Mouse (Mus musculus): ENCODE results near the gene Hist1h2be.
"Not testable (repeated sequence)": the region's sequence is repeated elsewhere in the genome, so short reads cannot be mapped to it uniquely, and the experiment has no call there.

The Hist1h2be gene

DNA sequence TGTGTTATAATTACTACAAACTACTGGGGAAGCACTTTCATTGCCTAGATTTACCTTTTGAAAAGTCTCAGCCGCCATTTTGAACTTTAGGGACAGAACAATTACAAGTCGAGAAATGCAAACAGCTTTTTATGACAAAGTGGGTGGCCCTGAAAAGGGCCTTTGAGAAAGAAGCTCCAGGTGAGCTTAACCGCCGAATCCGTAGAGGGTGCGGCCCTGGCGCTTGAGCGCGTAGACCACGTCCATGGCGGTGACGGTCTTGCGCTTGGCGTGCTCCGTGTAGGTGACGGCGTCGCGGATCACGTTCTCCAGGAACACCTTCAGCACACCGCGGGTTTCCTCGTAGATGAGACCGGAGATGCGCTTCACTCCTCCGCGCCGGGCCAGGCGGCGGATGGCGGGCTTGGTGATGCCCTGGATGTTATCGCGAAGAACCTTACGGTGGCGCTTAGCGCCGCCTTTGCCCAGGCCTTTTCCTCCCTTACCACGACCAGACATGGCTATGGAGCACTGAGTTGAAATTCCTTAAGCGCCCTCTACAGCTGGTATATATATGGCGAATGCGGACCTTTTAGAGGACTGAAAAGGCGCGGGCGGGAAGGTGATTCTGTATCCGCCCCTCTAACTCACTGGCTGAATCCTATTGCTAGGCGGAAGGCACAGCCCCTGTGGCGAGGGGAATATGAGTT is 69.6 kb downstream of the Hist1h2be start, which contains the start of gene Hist1h4f:
Hist1h4f (minus strand) TSS at position 503 of the 689 bp plus-strand sequence.
- DNase-seq (ENCODE audit: low spot score) = peak; percentile 94

DNA sequence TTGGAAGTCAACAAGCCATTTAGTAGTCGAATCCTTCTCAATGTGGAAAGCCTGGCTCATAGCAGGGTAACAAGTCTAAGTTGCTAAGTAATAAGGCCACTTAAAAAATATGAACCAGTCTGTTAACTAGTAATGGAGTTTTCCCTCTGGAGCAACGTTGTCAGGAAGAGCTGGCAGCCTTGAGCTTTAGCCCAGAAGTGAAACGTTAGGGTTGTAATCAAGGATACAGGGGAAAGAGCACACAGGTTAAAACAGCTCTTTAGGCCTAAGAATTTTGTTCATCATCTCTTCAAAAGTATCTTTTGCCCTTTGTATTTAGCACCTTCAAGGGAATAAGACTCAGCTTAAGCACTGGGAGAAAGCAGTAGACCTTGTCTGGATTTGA is 70.2 kb downstream of the Hist1h2be start:
- no peak for DNase-seq (ENCODE audit: low spot score)

- no peak for DNase-seq (ENCODE audit: low spot score)
Measured at GRCm38 (mm10) chr13:23546694-23547093, 74.2 kb downstream of the Hist1h2be start.

- DNase-seq (ENCODE audit: low spot score) = not testable (repeated sequence)
Measured at GRCm38 (mm10) chr13:23544787-23545120, 76.2 kb downstream of the Hist1h2be start.

- DNase-seq (ENCODE audit: low spot score) = peak; percentile 94
Measured at GRCm38 (mm10) chr13:23543965-23544786, 76.7 kb downstream of the Hist1h2be start, which contains the start of gene Hist1h3f. Gene Hist1h3f, plus strand, starts transcription at chr13:23544052.

DNA sequence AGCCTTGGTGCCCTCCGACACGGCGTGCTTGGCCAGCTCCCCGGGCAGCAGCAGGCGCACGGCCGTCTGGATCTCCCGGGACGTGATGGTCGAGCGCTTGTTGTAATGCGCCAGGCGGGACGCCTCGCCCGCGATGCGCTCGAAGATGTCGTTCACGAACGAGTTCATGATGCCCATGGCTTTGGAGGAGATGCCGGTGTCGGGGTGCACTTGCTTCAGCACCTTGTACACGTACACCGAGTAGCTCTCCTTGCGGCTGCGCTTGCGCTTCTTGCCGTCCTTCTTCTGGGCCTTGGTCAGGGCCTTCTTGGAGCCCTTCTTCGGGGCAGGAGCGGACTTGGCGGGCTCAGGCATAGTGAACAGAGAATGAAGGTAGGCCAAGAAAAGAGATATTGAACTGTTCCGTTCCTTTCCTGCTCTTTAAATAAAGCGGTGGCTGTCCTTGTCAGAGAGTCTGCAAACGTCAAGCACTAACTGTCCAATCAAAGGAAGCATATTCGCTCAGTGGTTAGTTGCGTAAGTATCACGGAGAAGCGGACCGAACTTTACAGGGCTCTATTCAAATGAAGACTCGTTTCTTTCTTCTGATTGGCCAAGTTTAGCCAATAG is 77.8 kb downstream of the Hist1h2be start, which contains the start of gene Hist1h2bh:
Hist1h2bh (minus strand) TSS at position 394 of the 609 bp plus-strand sequence.
- peak; percentile 81 for DNase-seq (ENCODE audit: low spot score)

DNA sequence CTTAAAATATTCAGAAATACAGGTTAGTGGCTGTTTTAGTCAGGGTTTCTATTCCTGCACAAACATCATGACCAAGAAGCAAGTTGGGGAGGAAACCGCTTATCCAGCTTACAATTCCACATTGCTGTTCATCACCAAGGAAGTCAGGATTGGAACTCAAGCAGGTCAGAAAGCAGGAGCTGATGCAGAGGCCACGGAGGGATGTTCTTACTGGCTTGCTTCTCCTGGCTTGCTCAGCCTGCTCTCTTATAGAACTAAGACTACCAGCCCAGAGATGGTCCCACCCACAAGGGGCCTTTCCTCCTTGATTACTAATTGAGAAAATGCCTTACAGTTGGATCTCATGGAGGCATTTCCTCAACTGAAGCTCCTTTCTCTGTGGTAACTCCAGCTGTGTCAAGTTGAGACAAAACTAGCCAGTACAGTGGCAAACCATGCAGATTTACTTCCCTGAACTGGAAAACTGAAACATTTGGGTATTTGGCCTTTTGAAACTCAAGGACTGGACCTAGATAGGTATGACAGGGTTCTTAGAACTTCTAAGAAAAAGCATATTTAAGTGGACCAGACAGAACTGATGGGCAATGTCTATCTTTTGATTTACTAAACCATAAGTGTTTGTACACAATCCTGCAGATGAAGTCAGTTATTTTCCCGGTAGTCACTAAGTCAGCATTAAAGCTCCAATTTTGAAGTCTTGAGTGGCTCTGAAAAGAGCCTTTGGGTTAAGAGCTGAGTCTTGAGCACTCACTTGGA is 78.5 kb downstream of the Hist1h2be start:
- not testable (repeated sequence) for DNase-seq (ENCODE audit: low spot score)

DNA sequence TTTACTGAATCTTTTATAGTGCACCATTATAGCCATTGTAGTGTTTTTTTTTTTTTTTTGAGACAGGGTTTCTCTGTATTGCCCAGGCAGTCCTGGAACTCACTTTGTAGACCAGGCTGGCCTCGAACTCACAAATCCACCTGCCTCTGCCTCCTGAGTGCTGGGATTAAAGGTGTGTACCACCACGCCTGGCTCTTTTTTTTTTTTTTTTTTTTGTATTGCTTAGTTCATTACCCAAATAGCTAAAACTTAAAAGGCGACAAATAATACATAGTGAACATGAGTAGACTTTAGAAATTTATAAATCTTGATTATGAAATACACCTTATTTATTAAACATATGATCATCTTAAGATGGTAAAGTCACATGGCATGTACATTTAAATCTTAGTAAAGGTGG is 79.4 kb downstream of the Hist1h2be start:
- no peak for DNase-seq (ENCODE audit: low spot score)

DNA sequence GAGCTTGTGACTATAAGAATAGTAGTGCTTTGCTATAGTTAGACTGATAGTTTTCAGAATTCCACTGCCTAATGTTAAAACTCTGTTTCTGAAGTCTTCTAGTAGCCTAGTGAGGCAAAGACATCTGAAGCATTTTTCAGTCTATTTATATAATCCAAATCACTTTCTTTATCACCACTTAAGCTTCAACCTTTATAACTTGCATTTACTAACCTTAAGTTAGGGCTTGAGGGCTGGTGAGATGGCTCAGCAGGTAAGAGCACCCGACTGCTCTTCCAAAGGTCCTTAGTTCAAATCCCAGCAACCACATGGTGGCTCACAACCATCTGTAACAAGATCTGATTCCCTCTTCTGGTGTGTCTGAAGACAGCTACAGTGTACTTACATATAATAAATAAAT is 81.1 kb downstream of the Hist1h2be start:
- not testable (repeated sequence) for DNase-seq (ENCODE audit: low spot score)

GRCm38 (mm10) chr13:23538249-23538648 is 82.7 kb downstream of the Hist1h2be start:
- no peak for DNase-seq (ENCODE audit: low spot score)

DNA sequence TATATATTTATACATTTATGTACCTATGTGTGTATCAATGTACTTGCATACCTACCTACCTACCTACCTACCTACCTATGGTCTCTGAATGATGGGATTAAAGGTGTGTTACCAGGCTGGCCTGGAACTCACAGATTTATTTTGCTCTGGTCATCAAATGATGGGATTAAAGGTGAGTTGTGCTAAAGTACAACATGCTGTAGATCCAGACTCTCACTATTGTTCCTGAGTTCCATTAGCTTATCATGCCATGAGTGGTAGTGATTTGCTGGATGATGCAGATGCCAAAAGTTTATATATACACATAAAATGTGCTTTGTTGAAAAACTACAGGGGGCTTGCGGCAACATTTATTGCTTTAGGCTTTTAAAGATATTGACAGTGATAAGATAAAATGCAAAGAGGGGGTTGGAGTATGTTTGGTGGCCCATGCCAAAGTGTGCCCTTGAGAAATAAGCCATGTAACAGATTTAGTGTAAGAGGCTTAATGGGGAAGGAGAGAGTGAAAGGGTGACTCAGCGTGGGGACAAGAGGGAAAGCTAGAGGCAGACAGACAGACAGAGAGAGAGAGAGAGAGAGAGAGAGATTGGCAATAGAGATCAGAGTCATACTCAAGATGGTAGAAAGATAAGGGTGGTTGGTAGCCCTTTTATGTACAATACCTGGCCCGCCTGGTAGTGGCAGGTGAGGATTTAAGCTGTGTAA is 83.8 kb downstream of the Hist1h2be start:
- DNase-seq (ENCODE audit: low spot score) = no peak

DNA sequence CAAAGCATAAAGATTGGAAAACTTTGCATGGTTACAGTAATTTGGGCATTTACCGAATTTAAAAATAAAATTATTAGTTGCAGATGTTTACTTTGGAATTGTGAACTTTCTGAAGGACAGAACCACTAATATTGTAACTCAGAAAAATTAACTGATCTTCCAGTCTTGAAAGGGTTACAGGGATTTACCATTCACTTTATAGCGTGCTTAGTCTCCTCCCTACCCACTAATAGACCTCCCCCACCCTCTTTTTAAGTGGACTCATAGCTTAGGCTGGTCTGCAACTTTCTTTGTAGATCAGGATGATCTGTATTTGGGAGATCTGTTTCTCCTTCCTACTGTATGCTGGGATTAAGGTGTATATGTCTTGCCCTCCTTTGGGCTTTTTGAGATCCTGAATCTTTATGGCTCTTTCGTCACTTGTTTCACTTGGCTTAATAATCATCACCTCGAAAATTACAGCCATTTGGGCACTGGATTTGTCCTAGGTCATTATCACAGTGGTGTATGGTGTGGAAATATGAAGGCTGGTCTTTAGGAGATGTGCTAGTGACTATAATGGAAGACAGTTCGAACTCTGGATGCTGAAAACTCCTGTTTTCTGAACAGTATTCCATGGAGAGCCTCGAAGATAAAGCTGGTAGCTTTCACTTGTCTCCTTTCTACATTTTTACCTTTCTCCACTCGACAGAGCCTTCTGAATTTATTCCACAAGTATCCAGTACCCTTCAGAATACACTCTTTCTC is 84.7 kb downstream of the Hist1h2be start:
- no peak for DNase-seq (ENCODE audit: low spot score)

DNA sequence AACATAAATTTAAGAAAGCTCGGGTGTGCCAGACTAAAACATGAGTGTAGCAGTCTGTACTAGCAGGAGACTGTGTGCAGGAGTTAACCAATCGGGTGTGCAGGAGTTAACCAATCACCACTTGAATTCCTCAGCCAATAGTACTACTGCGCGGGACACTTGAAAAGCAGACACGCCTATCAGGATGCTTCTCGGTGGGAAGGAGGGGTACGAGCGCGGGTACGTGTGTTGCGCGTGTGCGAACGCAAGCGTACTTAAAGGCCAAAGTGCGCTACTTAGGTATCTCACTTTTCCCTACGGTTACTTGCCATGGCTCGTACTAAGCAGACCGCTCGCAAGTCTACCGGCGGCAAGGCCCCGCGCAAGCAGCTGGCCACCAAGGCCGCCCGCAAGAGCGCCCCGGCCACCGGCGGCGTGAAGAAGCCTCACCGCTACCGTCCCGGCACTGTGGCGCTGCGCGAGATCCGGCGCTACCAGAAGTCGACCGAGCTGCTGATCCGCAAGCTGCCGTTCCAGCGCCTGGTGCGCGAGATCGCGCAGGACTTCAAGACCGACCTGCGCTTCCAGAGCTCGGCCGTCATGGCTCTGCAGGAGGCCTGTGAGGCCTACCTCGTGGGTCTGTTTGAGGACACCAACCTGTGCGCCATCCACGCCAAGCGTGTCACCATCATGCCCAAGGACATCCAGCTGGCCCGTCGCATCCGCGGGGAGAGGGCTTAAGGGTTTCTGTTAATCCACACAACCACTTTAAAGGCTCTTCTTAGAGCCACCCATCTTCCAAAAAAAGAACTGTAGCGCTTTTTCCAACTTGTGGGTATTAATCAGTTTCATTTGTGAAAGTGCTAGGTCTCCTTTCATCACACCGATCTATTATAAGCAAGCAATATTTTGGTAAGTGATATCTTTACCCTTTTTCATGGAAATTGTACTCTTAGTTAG is 85.5 kb downstream of the Hist1h2be start, which contains the start of gene Hist1h3g:
Hist1h3g (plus strand) TSS at position 286 of the 939 bp plus-strand sequence.
- DNase-seq (ENCODE audit: low spot score) = peak; percentile 85

GRCm38 (mm10) chr13:23534368-23535131 is 86.4 kb downstream of the Hist1h2be start:
- no peak for DNase-seq (ENCODE audit: low spot score)
